Mouse (Mus musculus): ENCODE data around the gene Sema3b.

Gene Sema3b

DNA sequence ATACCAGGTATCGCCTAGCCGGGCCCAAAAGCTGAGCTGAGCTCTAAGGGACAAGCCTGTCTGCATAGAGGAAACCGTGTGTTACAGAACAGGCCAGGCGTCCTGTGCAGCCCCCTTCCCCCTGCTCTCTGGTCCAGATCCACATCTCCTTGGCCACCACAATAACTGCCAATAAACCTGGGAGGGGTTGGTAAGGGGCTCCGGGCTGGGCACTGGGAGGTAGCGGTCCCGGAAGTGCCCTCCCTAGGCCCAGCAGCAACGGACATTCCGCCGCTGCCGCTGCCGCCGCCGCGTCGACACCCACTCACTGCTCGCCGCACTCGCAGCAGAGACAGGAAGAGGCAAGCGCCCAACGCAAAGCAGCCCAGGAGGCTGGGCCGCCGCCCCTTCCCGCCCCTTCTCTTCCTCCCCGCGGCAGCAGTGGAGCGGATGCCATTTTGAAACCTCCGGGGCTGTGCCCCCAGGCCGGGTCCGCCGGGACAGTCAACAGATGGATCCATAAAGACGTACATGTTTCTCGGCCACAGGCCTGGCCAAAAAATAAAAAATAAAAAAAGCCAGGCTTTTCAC lies 24.1 kb upstream of the Sema3b start:
- peak; percentile 74 for DNase-seq (ENCODE audit: extremely low spot score, low spot score)

DNA sequence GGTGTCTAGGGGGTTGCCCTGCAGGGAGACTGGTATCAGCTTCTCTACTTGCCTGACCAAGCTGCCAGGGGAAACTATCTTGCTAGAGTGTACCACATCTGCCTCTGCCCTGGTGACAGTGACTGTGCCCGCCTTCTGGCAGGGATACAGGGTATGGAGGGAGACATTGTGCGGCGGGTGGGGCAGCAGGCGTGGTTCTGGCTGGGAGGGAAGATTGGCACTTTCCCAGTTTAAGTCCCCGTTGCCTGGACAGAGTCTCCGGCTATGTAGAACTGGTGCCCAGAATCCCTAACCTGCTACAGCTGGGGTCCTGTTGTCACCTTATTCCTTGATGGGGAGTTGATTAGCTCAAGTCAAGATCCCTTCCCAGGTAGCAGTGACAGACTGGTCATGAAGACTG lies 23.4 kb upstream of the Sema3b start:
- no peak for DNase-seq (ENCODE audit: extremely low spot score, low spot score)

DNA sequence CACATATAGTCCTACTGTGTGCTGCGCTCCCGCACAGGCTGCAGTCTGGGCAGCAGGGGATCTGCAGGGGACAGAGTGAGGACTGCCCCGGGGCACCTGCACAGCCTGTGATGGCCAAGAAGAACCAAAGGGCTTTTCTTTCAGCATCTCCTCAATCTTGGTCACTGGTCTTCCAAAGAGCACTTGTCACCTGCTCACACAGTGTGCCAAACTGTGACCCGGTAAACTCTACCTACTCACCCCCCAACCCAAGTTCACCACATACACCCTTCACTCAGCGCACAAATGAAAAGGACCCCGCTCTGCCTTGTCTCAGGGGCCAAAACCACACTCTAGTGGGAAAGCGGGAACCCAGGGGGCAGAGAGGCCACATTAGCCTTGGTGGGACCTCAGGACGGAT lies 22.8 kb upstream of the Sema3b start:
- no peak for DNase-seq (ENCODE audit: extremely low spot score, low spot score)

DNA sequence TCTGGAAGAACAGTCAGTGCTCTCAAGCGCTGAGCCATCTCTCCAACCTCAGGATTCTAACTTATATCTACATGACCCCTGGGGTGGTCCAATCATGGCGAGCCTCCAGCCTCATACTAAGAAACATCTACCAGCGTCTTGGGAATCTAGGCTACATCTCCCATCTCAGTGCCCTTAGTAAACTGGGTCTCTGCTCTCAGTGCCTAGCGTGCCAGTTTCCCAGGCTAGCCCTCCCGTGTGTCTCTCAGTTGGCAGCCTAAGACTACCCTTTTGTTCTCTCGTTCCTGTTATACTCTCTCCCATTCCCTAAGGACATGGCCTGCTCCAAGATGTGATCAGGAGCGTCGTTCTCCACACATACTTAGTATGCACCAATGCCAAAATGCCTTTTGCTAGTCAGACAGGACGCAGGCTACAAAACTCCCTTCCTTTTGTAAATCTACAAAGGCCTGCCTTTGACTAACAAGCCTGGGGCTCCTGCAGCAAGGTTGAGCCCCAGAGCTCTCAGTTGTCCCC lies 22.3 kb upstream of the Sema3b start:
- DNase-seq (ENCODE audit: extremely low spot score, low spot score) = no peak

DNA sequence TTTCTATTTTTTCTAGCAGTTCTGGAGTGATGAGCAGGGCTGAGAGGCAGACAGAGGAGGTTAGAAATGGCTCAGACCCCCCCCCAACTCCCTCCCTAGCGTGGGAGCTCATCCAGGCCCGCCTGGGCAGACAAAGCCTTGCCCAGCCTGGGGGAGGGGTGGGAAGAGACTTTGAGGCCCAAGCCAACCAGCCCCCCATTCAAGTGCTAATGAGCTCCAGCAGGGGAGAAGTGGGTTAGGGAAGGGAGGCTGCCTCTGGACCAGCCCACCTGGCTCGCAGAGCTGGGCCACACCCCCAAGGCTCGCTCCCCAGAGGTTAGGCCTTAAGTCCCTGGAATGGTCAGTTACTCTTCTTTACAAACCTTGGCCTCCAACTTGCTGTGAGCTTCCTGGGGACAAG lies 21.5 kb upstream of the Sema3b start:
- DNase-seq (ENCODE audit: extremely low spot score, low spot score) = no peak

DNA sequence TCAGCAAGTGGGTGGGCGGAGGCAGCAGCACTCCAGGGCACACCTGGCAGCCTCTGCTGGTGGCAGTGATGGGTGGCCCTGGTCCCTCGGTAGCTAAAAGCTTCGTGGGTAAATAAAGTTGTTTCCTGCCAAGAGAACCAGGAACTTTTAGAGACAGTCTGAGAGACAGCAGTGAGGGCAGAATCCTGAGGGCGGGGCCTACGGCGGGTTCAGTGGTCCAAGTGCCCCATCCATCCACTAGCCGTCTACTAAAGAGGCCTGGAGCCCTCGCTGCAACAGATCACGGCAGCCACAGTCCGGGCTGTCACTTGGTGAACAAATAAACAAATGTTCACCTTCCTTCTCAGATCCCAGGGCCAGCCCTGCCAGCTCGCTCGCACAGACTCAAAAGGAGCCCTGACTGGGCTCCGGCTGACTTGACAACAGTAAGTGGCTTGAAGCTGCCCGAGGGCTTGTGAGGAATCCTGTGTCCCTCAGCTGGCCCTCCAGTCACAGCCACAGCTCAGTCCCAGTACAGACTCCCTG lies 20.9 kb upstream of the Sema3b start:
- peak; percentile 68 for DNase-seq (ENCODE audit: extremely low spot score, low spot score)

DNA sequence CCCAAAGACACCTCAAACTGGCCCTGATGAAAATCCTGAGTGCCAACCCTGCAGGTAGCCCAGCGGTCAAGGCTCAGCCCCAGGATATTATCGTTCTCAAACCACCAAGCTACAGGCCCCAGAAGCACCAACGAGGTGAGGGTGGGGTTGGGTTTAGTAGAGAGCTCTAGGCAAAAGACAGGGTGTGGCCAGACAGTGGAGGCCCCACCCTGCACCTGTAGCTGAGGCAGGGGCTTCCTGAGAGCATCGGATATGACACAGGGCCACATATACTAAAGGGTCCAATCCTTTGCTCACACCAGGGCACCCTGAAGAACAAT lies 20.3 kb upstream of the Sema3b start:
- no peak for DNase-seq (ENCODE audit: extremely low spot score, low spot score)

DNA sequence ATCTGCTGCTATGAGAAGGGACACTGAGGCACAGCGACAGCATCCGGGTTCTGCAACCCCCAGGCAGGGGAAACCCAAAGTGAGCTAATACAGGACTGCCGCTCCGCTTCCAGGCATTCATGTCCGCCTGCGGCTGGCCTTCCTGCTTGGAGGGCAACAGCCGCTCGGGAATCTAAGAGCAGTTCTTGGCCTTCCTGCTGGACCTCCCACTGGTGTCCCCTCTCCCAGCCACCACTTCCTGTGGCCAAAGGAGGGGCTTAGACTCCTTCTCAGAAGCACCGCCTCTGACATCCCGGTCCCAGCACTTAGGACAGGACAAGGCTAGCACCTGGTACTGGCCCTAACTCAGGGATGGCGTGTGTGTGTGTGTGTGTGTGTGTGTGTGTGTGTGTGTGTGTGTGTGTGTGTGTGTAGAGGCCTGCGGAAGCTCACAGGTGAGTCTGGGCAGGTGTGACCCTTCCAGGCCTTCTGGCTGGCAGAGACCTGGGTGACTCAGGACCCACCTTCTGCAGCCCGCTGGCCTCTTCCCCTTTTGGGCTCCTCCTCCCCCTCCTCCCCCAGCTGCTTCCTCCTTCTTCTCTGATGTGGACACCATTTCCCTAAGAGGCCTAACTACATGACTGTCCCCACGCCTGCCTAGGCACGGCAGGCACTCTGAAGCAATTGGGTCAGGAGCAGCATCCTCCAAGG lies 19.8 kb upstream of the Sema3b start:
- DNase-seq (ENCODE audit: extremely low spot score, low spot score) = no peak

DNA sequence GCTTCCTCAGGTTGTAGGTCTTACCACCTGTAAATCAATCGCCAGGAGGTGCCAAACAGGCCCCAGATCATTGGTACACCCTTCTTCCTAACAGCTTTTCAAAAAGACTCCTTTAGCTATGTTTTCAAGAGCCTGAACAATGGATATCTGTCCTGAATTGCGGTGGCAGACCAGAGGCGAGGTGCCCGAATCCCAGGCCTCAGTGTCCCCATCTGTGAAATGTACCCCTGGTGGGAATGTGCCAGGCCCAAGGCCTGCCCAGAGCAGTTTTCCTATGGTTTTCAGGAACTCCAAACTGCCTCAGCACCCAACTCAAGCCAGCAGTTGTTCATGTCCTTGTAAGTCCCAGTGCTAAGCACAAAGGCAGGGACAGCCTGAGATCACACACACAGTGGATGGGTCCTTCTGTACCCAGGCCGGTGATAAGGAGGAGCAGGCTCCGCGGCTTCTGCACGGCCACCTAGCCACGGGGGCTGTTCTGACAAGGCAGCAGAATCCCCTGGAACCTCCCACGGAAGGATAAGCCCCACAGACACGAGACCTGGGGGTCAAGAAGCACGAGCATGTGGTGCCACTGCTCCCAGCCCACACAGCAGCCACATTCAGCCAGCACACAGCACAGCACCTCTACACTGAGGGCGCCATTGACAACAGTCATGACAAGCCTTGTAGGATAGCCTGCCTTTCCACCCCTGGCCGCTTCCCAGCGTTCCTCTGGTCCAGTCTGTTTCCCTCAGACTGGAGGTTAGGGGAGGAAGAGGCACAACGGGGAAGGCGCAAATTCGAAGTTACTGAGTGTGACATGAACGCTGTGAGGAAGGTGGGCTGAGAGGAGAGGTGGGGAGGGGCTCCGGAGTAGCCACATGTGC lies 18.6 kb upstream of the Sema3b start:
- DNase-seq (ENCODE audit: extremely low spot score, low spot score) = peak; percentile 58

DNA sequence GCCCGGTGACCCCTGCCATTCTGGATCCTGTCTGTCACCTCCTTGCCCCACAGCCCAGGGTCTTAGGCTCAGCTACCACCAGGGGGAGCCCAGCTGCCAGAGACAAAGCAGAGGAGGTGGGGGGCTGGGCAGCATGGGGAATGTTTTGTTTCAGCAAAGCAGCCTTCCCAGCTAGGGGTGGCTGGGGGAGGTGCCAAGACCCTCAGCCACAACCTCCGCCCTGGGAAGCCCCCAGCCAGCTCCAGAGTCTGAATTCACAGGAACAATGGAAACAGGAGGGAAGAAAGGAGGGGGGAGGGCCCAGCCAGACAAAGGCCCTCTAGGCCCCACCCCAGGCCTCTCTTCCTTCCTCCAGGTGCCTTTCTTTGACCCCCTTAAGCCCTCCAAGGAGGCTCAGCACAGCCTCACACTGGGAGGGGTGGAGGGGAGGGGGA lies 17.8 kb upstream of the Sema3b start:
- DNase-seq (ENCODE audit: extremely low spot score, low spot score) = peak; percentile 96

DNA sequence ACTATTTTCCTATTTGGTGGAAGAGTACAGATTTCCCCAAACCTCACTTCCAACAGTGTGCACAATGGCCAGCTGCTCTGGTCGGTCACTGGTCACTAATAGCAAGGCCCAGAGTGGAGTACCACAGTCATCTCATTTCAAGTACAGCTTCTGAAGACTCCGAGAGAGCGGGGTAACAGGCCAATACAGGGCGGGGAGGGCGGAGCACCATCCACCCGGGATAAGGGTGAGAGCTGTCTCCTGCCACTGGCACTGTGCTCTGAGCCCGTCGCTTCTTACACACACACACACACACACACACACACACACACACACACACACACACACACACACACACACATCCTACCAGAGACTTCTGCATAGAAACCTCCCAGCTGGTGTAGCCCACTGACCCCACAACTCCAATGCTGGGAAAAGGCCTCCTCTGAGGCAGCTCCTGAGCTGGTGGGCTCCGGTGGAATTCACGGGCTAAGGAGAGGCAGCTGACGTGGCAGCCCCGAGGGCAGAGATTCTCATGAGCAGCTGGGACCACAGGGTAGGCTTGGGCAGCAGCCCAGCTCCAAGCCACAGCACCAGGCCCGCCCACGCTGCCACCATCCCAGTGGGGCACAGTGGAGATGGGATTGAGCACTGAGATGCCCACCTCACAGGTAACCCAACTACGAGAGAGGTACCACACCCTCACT lies 17.3 kb upstream of the Sema3b start:
- DNase-seq (ENCODE audit: extremely low spot score, low spot score) = peak; percentile 54

DNA sequence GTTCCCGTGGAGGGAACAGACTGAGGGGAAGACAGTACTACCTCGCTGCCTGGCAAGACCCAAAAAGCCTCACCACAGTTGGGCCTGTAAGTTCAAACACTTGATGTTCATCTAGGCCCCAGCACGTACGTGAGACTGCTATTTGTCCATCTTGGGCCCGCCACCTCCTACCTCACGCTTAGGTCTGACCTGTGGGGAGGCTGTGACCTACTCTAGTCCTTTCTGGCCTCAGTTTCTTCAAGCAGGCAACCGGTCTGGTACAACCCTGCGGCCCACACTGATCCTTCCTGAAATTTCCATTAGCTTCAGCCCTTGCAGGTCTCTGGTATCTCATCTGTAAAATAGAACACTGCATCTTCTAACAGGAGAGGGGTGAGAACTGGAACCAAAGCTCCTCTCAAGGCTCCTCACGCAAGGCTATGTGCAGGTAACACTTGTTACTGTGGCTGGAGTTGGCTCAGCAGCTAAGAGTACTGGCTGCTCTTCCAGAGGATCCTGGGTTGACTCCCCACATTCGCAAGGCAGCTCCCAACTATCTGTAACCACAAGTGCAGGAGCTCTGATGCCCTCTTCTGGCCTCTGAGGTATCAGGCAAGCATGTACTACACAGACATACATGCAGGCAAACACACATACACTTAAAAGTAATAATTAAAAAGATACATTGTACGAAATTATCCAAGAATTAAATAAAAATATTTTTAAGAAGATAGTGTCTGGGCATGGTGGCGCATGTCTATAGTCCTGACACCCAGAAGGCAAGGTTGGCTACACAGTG lies 16.5 kb upstream of the Sema3b start:
- DNase-seq (ENCODE audit: extremely low spot score, low spot score) = no peak

DNA sequence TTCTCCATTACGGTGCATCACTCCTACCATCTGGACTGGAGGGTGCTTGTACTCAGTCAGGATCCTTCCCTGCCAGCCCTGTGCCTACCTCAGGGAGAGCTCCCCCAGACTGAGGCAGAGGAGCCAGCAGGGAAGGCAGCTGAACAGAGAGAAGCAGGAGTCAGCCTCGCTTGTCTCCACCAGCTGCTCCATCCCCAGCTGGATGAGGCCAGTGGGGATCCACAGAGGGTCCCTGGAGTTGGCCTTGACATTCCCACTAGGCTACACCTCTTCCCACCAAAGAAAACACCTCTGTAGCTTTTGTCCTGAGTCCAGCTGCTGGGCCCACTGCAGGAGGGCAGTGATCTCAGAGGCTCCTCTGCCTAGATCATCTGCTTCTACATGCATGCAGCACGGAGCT lies 15.9 kb upstream of the Sema3b start:
- no peak for DNase-seq (ENCODE audit: extremely low spot score, low spot score)

DNA sequence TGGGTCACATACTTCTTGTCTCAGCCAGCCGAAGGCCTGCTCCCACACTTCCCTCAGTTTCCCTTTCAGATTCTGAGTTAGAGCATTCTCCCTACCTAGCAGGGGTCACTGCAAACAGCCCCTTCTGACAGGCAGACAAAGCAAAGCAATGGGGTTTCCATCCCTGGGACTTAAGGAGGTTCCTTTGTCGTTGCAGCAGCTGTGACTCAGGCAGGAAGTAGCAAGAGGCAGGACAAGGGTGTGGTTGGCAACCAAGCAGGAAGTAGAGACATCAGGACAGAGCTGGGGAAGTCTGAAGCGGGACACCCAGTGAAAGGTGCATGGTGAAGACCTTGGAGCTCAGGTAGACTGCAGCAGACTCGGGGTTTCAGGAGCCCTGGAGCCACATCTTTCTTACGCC lies 15.5 kb upstream of the Sema3b start:
- no peak for DNase-seq (ENCODE audit: extremely low spot score, low spot score)

DNA sequence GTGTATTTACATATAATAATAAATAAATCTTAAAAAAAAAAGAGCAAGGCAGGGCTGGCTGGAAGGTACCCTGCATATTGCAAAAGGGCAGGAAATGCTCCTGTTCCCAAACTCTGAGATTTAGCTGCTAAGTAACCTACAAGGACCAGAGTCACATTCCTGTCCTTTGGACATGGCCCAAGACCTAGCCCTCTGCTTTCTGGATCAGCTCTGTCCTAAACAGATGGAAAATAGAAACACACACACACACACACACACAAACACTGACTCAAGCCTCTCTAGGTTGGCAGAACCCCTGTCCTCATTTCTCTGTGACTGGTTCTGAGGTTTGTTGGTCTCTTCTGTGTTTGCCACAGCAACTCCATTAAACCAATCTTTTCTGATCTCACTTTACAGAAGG lies 11.9 kb upstream of the Sema3b start:
- no peak for DNase-seq (ENCODE audit: extremely low spot score, low spot score)

DNA sequence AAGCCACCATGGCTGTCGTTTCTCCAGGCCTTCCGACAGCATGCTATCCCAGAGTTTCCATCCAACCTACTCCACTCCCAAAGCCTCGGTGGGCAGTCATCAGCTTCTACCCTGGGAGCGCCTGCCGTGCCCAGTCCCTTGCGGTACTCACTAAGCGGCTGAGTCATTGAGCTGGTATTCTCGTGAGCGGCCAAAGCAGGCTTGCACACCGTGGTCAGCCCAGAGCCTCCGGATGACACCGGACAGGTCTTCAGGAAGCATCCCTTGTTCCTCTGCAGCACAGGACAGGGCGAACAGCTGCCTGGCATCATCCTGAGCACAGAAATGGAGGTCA lies 10.5 kb upstream of the Sema3b start:
- no peak for DNase-seq (ENCODE audit: extremely low spot score, low spot score)

DNA sequence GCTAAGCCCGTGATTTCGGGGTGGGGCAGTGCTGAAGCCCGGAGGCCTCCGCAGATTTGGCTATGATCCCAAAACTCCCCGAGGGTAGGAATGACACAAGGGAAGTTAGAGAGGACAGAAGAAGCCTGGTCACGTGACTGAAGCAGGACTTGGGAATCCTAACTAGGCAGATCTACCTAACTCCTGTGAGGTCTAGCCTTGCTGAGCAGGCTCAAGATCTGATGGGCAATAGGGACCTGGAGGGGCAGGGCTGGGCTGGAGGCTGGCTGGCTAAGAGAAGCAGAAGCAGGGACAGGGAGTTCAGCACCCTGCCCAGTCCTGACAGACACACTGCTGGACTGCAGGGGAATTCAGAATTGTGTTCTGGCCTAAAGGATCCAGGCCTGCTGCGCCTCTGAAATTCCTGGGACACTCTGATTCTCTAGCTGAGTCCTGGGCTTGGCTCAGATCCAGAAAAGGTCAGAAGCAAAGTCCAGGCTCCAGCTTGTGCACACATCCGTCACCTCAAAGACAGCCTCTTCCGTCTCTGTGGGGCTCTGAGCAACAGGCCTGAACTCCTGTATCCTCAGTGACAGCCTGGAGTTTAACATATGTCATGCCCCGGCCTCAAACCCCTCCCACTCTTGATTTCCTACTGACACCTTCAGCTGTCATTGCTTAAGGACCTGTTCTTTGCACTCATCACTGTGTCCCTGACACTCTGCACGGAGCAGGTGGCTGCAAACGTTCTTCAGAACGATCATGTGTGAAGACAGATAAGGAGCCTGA lies 9.9 kb upstream of the Sema3b start:
- no peak for DNase-seq (ENCODE audit: extremely low spot score, low spot score)

DNA sequence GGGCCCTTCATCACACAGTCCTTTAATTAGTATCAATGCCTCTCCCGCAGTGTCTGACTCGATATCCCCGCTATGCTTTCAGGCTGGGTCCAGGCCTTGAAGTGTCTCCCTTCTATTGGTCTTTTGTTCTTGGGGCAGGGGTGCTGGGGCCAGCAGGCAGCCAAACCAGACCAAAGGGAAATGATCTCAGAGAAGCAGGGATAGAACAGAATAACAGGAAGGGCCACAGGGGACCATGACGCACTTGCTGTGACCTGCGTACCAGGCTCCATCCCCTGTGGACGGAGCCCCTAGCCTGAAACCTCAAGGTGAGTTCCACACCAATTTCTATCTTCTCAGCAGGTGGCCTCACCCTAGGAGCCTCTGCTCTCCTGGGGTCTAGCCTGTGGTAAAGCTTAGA lies 9.1 kb upstream of the Sema3b start:
- DNase-seq (ENCODE audit: extremely low spot score, low spot score) = no peak

DNA sequence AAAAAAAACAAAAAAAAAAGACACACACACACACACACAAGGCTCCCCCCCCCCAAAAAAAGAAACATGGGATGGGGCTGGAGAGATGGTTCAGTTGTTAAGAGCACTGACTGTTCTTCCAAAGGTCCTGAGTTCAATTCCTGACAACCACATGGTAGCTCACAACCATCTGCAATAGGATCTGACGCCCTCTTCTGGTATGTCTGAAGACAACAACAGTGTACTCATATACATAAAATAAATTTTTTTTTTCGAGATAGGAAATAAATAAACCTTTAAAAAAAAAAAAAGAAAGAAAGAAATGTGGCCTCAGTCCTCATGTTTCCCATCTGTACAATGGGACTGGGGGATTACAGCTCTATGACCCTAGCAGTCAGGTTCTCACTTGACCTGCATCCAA lies 8.4 kb upstream of the Sema3b start:
- no peak for DNase-seq (ENCODE audit: extremely low spot score, low spot score)

DNA sequence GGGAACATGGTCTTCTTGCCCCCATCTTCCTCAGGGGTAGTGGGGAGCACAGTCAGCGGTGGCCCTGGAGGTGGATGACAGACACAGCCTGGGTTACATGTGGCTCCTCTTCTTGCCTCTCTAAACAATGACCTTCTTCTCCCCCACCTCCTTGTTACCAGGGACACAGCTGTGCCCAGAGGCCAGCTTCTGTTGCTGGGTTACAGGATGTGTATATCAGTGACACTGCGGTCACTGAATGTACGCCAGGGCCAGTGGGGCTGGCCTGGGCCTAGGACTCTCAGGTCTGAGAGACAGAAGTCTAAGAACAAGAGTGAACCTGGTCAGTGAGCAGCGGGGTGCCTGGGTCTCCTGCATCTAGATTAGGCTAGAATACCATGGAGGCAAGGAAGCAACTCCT lies 6.0 kb upstream of the Sema3b start:
- DNase-seq (ENCODE audit: extremely low spot score, low spot score) = no peak

Measured in neural tube, embryonic 10.5 days (tissue).